Mouse (Mus musculus) liver, embryonic 14.5 days (tissue): ENCODE results near the gene Cdc5l. TPM values are rescaled to one million over a fixed set of nuclear protein-coding genes. Genes with fewer than 3 reads are reported as not detected.

Source experiments
- ATAC-seq: fragments of 200-750 bp; cut with Nextera tagmentation; 2 replicates; pipeline ENCODE4 v1.8.0; 2017; ENCODE audit warnings: moderate number of reproducible peaks, mild to moderate bottlenecking, moderate library complexity; ENCODE audit not compliant: insufficient read depth
- DNase-seq, 3 experiments: peaks; one replicate each; pipeline ENCODE4 v3.0.0-alpha.2; 2012 to 2013; ENCODE audit warnings: low read depth in 3 of 3, low spot score in 3 of 3
- H3K27ac ChIP-seq: fragments of 300-500 bp; sonication (generic); 2 replicates; pipeline ENCODE4 v1.5.1; 2014; ENCODE audit warnings: moderate library complexity, mild to moderate bottlenecking, control low read depth, inconsistent platforms
- H3K27me3 ChIP-seq: fragments of 300-500 bp; sonication (generic); 2 replicates; pipeline ENCODE4 v1.6.1; 2014; ENCODE audit warnings: mild to moderate bottlenecking, low read length, moderate library complexity; ENCODE audit not compliant: control insufficient read depth, insufficient read depth
- H3K36me3 ChIP-seq: fragments of 300-500 bp; sonication (generic); replicated peaks from 2 replicates; pipeline ENCODE4 v1.6.1; 2014; ENCODE audit warnings: low read depth; ENCODE audit not compliant: control insufficient read depth, insufficient read depth
- H3K4me1 ChIP-seq, 2 experiments: fragments of 200-500 bp in 1 of 2; fragments of 300-500 bp in 1 of 2; sonication (generic) in 1 of 2; replicated peaks; 2 replicates each; pipeline ENCODE4 v1.6.1; 2012 to 2014; ENCODE audit warnings: antibody characterized with exemption in 1 of 2, inconsistent platforms in 1 of 2, low read length in 1 of 2; ENCODE audit not compliant: control insufficient read depth in 2 of 2, insufficient read depth in 2 of 2
- H3K4me2 ChIP-seq: fragments of 300-500 bp; sonication (generic); 2 replicates; pipeline ENCODE4 v1.6.1; 2014; ENCODE audit warnings: low read depth, mild to moderate bottlenecking, control low read depth, moderate library complexity
- H3K4me3 ChIP-seq, 2 experiments: fragments of 200-500 bp in 1 of 2; fragments of 300-500 bp in 1 of 2; sonication (generic) in 1 of 2; 2 replicates each; pipeline ENCODE4 v1.5.1; 2012 to 2014; ENCODE audit warnings: low read depth in 2 of 2, low read length in 2 of 2, mild to moderate bottlenecking in 2 of 2, control low read depth in 1 of 2, inconsistent platforms in 1 of 2, moderate library complexity in 1 of 2; ENCODE audit not compliant: insufficient read depth in 1 of 2
- H3K9ac ChIP-seq: fragments of 300-500 bp; sonication (generic); replicated peaks from 2 replicates; pipeline ENCODE4 v1.6.1; 2014; ENCODE audit warnings: mild to moderate bottlenecking, control low read depth, moderate library complexity
- H3K9me3 ChIP-seq: fragments of 300-500 bp; sonication (generic); 2 replicates; pipeline ENCODE4 v1.6.1; 2016; ENCODE audit warnings: low read length, mixed read lengths; ENCODE audit not compliant: control insufficient read depth
- CTCF ChIP-seq: IDR thresholded peaks from 2 replicates; pipeline ENCODE4 v1.5.1; 2016; ENCODE audit warnings: antibody characterized with exemption, low read depth, control low read depth
- EP300 ChIP-seq: IDR thresholded peaks from 2 replicates; pipeline ENCODE4 v1.6.1; 2016; ENCODE audit warnings: antibody characterized with exemption, low read depth
- WGBS: fragments of 180-500 bp; shearing (Covaris S2); extraction: QIAGEN DNeasy Blood & Tissue Kit; methylation state at CpG from one replicate; pipeline ENCODE4 v1.1.7; 2014; ENCODE audit not compliant: insufficient replicate concordance; 5-methylcytosine and 5-hydroxymethylcytosine counted together
- polyA plus RNA-seq, 2 experiments: library from polyadenylated mRNA; depleted of rRNA in 1 of 2; stranded (reverse) in 1 of 2; unstranded in 1 of 2; fragments of >200 nt; fragmentation: Nextera tagmentation in 1 of 2; extraction: Ambion mirVana in 1 of 2; gene quantifications; 2 replicates each; pipeline versions ENCODE4 v1.2.1 to v1.2.3; 2012 to 2014

Cdc5l gene
- polyA plus RNA-seq, 2 experiments = 15.0 to 26.9 TPM

GRCm38 (mm10) chr17:45347951-45348350 lies 85.6 kb downstream of the Cdc5l start:
- no peak for DNase-seq
- Histone ChIP-seq H3K36me3 (no peaks in the 10 kb centered on the region), H3K27me3 (no peaks in the 10 kb centered on the region), H3K9me3 (no peaks in the 10 kb centered on the region), H3K9ac (no peak overlapping the region), H3K4me1 (no peaks in the 10 kb centered on the region), H3K4me3 (no peak overlapping the region), H3K4me2 (no peak overlapping the region), H3K27ac (no peak overlapping the region)
- no peak for TF ChIP-seq EP300
- TF ChIP-seq CTCF = no peak
- 62% methylated on average over 4 of the region's 4 CpGs for WGBS
- no peak for ATAC-seq

Other genes with a start within 250 kb of the Cdc5l start
- gene Spats1, start 41.7 kb upstream of the Cdc5l start, polyA plus RNA-seq (2012; rRNA removed) = 0.06 TPM in 1 of 2 replicates, not detected in the other
- gene Spats1, start 41.7 kb upstream of the Cdc5l start, polyA plus RNA-seq (2014; fragmentation: Nextera tagmentation; extraction: Ambion mirVana) = 0.06 TPM in 1 of 2 replicates, not detected in the other
- 4.6 TPM in 2 replicates for gene Aars2, start 73.1 kb upstream of the Cdc5l start, polyA plus RNA-seq (2012; rRNA removed)
- gene Aars2, start 73.1 kb upstream of the Cdc5l start, polyA plus RNA-seq (2014; fragmentation: Nextera tagmentation; extraction: Ambion mirVana) = 3.3 and 4.0 TPM in 2 replicates
- gene Tcte1, start 89.7 kb upstream of the Cdc5l start, polyA plus RNA-seq (2012; rRNA removed) = not detected in 2 replicates
- gene Tcte1, start 89.7 kb upstream of the Cdc5l start, polyA plus RNA-seq (2014; fragmentation: Nextera tagmentation; extraction: Ambion mirVana) = not detected in 2 replicates
- gene Tmem151b, start 115.9 kb upstream of the Cdc5l start, polyA plus RNA-seq (2012; rRNA removed) = 0.08 and 0.13 TPM in 2 replicates
- gene Tmem151b, start 115.9 kb upstream of the Cdc5l start, polyA plus RNA-seq (2014; fragmentation: Nextera tagmentation; extraction: Ambion mirVana) = 0.06 TPM in 1 of 2 replicates, not detected in the other
- gene Nfkbie, start 122.0 kb upstream of the Cdc5l start, polyA plus RNA-seq (2012; rRNA removed) = 0.62 and 0.65 TPM in 2 replicates
- 0.66 TPM in 2 replicates for gene Nfkbie, start 122.0 kb upstream of the Cdc5l start, polyA plus RNA-seq (2014; fragmentation: Nextera tagmentation; extraction: Ambion mirVana)
- gene Slc35b2, start 130.1 kb upstream of the Cdc5l start, polyA plus RNA-seq (2012; rRNA removed) = 27.6 and 29.9 TPM in 2 replicates
- gene Slc35b2, start 130.1 kb upstream of the Cdc5l start, polyA plus RNA-seq (2014; fragmentation: Nextera tagmentation; extraction: Ambion mirVana) = 44.8 and 46.4 TPM in 2 replicates
- gene Hsp90ab1, start 139.5 kb upstream of the Cdc5l start, polyA plus RNA-seq (2012; rRNA removed) = 287 and 369 TPM in 2 replicates
- 531 and 582 TPM in 2 replicates for gene Hsp90ab1, start 139.5 kb upstream of the Cdc5l start, polyA plus RNA-seq (2014; fragmentation: Nextera tagmentation; extraction: Ambion mirVana)
- 152 and 218 TPM in 2 replicates for gene Slc29a1, start 165.9 kb upstream of the Cdc5l start, polyA plus RNA-seq (2012; rRNA removed)
- gene Slc29a1, start 165.9 kb upstream of the Cdc5l start, polyA plus RNA-seq (2014; fragmentation: Nextera tagmentation; extraction: Ambion mirVana) = 177 and 188 TPM in 2 replicates
- gene Mymx, start 168.4 kb upstream of the Cdc5l start, polyA plus RNA-seq (2012; rRNA removed) = 0.10 TPM in 1 of 2 replicates, not detected in the other
- gene Mymx, start 168.4 kb upstream of the Cdc5l start, polyA plus RNA-seq (2014; fragmentation: Nextera tagmentation; extraction: Ambion mirVana) = not detected in 2 replicates
- gene Capn11, start 225.6 kb upstream of the Cdc5l start, polyA plus RNA-seq (2012; rRNA removed) = not detected in 2 replicates
- gene Capn11, start 225.6 kb upstream of the Cdc5l start, polyA plus RNA-seq (2014; fragmentation: Nextera tagmentation; extraction: Ambion mirVana) = not detected in 2 replicates